Comparison of ENCODE assay signal across 17 mouse cellular contexts in the genomic region with DNA sequence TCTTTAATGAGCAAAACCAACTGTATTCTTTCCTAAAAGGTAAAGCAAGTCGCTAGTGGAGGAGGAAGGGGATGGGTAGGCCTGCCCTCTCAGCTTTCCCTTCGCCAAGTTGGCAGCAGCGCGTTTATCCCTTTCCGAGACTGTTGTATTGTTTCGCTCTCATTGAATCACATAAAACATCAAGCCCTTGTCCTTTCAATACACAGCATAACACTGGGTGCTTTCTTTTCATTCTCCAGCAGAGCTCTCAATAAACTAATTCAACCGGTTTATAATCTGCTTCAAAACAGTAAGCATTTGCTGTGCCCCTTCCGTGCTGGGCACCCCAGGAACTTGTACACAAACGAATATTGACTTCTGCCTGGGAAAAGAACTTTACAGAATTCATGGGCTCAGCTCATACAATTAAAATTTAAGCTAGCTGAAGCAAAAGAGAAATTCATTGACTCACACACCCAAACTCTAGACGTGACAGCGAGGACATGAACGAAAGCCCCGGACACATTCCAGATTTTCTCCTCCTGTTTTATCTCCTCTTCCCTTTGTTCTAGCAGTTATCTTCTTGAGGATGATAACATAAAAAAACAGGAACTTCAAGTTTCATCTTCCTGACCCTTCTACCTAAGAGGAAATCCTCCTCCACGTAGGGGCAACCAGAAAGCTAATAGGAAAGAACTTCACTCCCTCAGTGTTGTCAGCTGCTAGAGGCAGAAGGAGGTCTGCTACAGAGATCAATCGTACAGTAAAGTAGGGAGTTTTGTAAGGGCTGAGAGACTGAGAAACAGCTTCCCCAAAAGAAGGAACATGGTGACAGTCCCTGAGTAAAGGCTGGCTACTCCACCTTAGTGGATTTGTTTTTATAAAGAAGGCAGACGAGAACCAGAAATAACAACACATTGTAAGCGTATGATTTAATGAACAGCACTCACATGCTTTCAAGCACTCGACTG.
DNase-seq lines count a peak whose midpoint lies in the region; ATAC-seq lines count a peak whose summit lies in the region.
"Had no signal": no experiment of that assay in that cellular context is flagged by ENCODE, and none has a peak within 500 bp of the region (broad histone marks: within the 10 kb centered on the region; RNA-seq: fewer than 3 reads in every experiment).

No protein-coding gene starts in this region.

- H3K36me3 ChIP-seq in hindbrain, embryonic 10.5 days, result no peaks in the 10 kb centered on the region
- no peaks in the 10 kb centered on the region for H3K36me3 ChIP-seq in hindbrain, embryonic 12.5 days
- H3K36me3 ChIP-seq in neural tube, embryonic 14.5 days (ENCODE audit: control insufficient read depth, insufficient read depth, low read length), result no peaks in the 10 kb centered on the region
- H3K36me3 ChIP-seq: liver, embryonic 12.5 days had no signal

- 75% methylated on average over 18 of the region's 18 CpGs for WGBS in hindbrain, embryonic 10.5 days
- WGBS in hindbrain, embryonic 12.5 days, result 63% methylated on average over 18 of the region's 18 CpGs
- 38% methylated on average over 18 of the region's 18 CpGs for WGBS in neural tube, embryonic 14.5 days

- H3K9me3 ChIP-seq in hindbrain, embryonic 10.5 days, result no peaks in the 10 kb centered on the region
- H3K9me3 ChIP-seq in hindbrain, embryonic 12.5 days (replicated peaks), result no peaks in the 10 kb centered on the region; the same call in 1 of the 2 replicates
- no peaks in the 10 kb centered on the region for H3K9me3 ChIP-seq in neural tube, embryonic 14.5 days (ENCODE audit: control insufficient read depth, low read length)
- H3K9me3 ChIP-seq: liver, embryonic 12.5 days had no signal

- no peak overlapping the region for H3K4me2 ChIP-seq in hindbrain, embryonic 12.5 days (replicated peaks)
- H3K4me2 ChIP-seq in neural tube, embryonic 14.5 days (ENCODE audit: low read depth, low read length), result no peak overlapping the region
- H3K4me2 ChIP-seq: liver, embryonic 12.5 days had no signal

- H3K27me3 ChIP-seq in hindbrain, embryonic 10.5 days (ENCODE audit: insufficient read depth, poor library complexity, severe bottlenecking), result no peaks in the 10 kb centered on the region
- no peaks in the 10 kb centered on the region for H3K27me3 ChIP-seq in hindbrain, embryonic 12.5 days
- no peaks in the 10 kb centered on the region for H3K27me3 ChIP-seq in neural tube, embryonic 14.5 days (ENCODE audit: control insufficient read depth, insufficient read depth, low read length)
- H3K27me3 ChIP-seq: liver, embryonic 12.5 days had no signal

- H3K4me1 ChIP-seq in hindbrain, embryonic 10.5 days (replicated peaks), result peaks cover 13% of the 10 kb centered on the region
- H3K4me1 ChIP-seq in hindbrain, embryonic 12.5 days, result peaks cover 4% of the 10 kb centered on the region; the same call in 1 of the 2 replicates
- 0 out of 2 replicates have a peak, but pooled peaks cover 3% of the 10 kb centered on the region for H3K4me1 ChIP-seq in neural tube, embryonic 14.5 days (ENCODE audit: control insufficient read depth, insufficient read depth, low read length)

- no peak for DNase-seq in cerebellum, postnatal 4 days (ENCODE audit: low spot score in 2 of 2)
- DNase-seq in hindbrain, embryonic 10.5 days (ENCODE audit: low spot score), result no peak
- no peak for DNase-seq in neural tube, embryonic 10.5 days (ENCODE audit: extremely low spot score, low spot score)
- no peak for DNase-seq in gastrocnemius, adult 8-10 months (ENCODE audit: low spot score in 2 of 2)
- no peak for DNase-seq in left cerebral cortex, postnatal 36 days (ENCODE audit: low spot score in 2 of 2)
- DNase-seq: adrenal gland, postnatal 25 days; cerebellum, adult 11-12 months; embryo, embryonic 11 days; gastrocnemius, postnatal 25 days; heart, postnatal 10 days; kidney, postnatal 25 days had no signal

- H3K9ac ChIP-seq in hindbrain, embryonic 12.5 days, result no peak overlapping the region
- H3K9ac ChIP-seq in neural tube, embryonic 14.5 days (replicated peaks; ENCODE audit: low read depth, low read length), result no peak overlapping the region
- H3K9ac ChIP-seq: liver, embryonic 12.5 days had no signal

- no peak overlapping the region for H3K4me3 ChIP-seq in hindbrain, embryonic 10.5 days
- no peak overlapping the region for H3K4me3 ChIP-seq in hindbrain, embryonic 12.5 days
- no peak overlapping the region for H3K4me3 ChIP-seq in neural tube, embryonic 14.5 days (ENCODE audit: low read depth, low read length)
- H3K4me3 ChIP-seq: liver, embryonic 12.5 days had no signal

- intact Hi-C loops in left cerebral cortex, postnatal 36 days (cut with DNase I), result no loop called here

- peak overlapping the region; percentile 45; the same call in 1 of the 2 replicates for H3K27ac ChIP-seq in hindbrain, embryonic 10.5 days
- no peak overlapping the region for H3K27ac ChIP-seq in hindbrain, embryonic 12.5 days
- no peak overlapping the region for H3K27ac ChIP-seq in neural tube, embryonic 14.5 days (ENCODE audit: low read depth, low read length)
- H3K27ac ChIP-seq: liver, embryonic 12.5 days had no signal

- peak; percentile 31; the same call in 1 of the 2 replicates for ATAC-seq in cerebellum, adult (ENCODE audit: insufficient number of reproducible peaks, low FRiP score, low TSS enrichment)
- no peak for ATAC-seq in hindbrain, embryonic 12.5 days (ENCODE audit: low FRiP score)
- peak; percentile 31; the same call in 1 of the 2 replicates for ATAC-seq in neural tube, embryonic 14.5 days (ENCODE audit: low read depth)
- ATAC-seq: intestine, postnatal 0 days; liver, embryonic 12.5 days; lung, postnatal 0 days had no signal
